In genomic region chr7:99863362-99863761, GRCm38 (mm10) we compare ENCODE assay signal across 8 mouse cellular contexts. TPM values are rescaled to one million over a fixed set of nuclear protein-coding genes. Genes with fewer than 3 reads are reported as not detected.
DNase-seq lines count a peak whose midpoint lies in the region; ATAC-seq and TF ChIP-seq lines count a peak whose summit lies in the region.

Gene Spcs2 (minus strand): TSS chr7:99863462.

- WGBS in bone marrow, adult 2 months = 30% methylated on average over 7 of the region's 7 CpGs
- 59% methylated on average over 7 of the region's 7 CpGs for WGBS in midbrain, embryonic 13.5 days

- H3K27me3 ChIP-seq in midbrain, embryonic 13.5 days = no peaks in the 10 kb centered on the region

- peaks cover 2% of the 10 kb centered on the region; the same call in 1 of the 2 replicates for H3K4me1 ChIP-seq in bone marrow, adult 2 months (ENCODE audit: control insufficient read depth, insufficient read depth, low read length)
- H3K4me1 ChIP-seq in midbrain, embryonic 13.5 days (replicated peaks) = peaks cover 14% of the 10 kb centered on the region

- no peak within 1 kb of the TSS for H3K4me3 ChIP-seq in bone marrow, adult 2 months (replicated peaks; ENCODE audit: control insufficient read depth, low read depth, low read length)
- H3K4me3 ChIP-seq in midbrain, embryonic 13.5 days (replicated peaks) = no peak within 1 kb of the TSS

- TF ChIP-seq POLR2A in bone marrow, adult 2 months (IDR thresholded peaks at IDR 0.05; ENCODE audit: borderline replicate concordance, control insufficient read depth, low read depth, low read length) = no peak

- no peaks in the 10 kb centered on the region for H3K9me3 ChIP-seq in midbrain, embryonic 13.5 days

- no peak within 1 kb of the TSS for H3K27ac ChIP-seq in bone marrow, adult 2 months (ENCODE audit: control insufficient read depth, insufficient read depth, low read depth, low read length, poor library complexity)
- H3K27ac ChIP-seq in midbrain, embryonic 13.5 days = no peak within 1 kb of the TSS

- no peak for ATAC-seq in midbrain, embryonic 13.5 days
- no peak for ATAC-seq in cerebellum, adult (ENCODE audit: insufficient number of reproducible peaks, low FRiP score, low TSS enrichment)

- DNase-seq in layer of hippocampus, adult 18-20 months (ENCODE audit: low spot score in 2 of 2) = no peak
- DNase-seq in layer of hippocampus, adult 9-10 months (ENCODE audit: low spot score) = no peak
- no peak for DNase-seq in gonadal fat pad, adult 2 months (ENCODE audit: low read depth)
- DNase-seq in layer of hippocampus, postnatal 10 days (ENCODE audit: low spot score in 2 of 2) = no peak
- DNase-seq in right cerebral cortex, adult 2 months (ENCODE audit: low spot score in 2 of 2) = no peak

- no peak within 1 kb of the TSS for H3K4me2 ChIP-seq in midbrain, embryonic 13.5 days (replicated peaks)

- H3K36me3 ChIP-seq in midbrain, embryonic 13.5 days = no peaks in the 10 kb centered on the region

- H3K9ac ChIP-seq in midbrain, embryonic 13.5 days (replicated peaks) = no peak within 1 kb of the TSS

- no peak for TF ChIP-seq CTCF in bone marrow, adult 2 months (IDR thresholded peaks at IDR 0.05; ENCODE audit: control insufficient read depth, insufficient read depth, low read length)

RNA-seq across cellular contexts. Expression of gene Spcs2, which starts in this region (rescaled TPM):
- 10 to 100 TPM; 97.3 to 99.4 TPM for total RNA-seq in layer of hippocampus, adult 18-20 months (2021)
- polyA plus RNA-seq in bone marrow, adult 2 months (2011; ENCODE audit: insufficient read depth, insufficient read length, low replicate concordance, missing spikeins) = 42.7 and 59.2 TPM in 2 replicates
- polyA plus RNA-seq in gonadal fat pad, adult 2 months (2012; rRNA removed) = 48.4 and 73.4 TPM in 2 replicates
- total RNA-seq in layer of hippocampus, postnatal 10 days (2021) = 10 to 100 TPM; 90.0 to 96.3 TPM
- 326 and 337 TPM in 2 replicates for polyA plus RNA-seq in midbrain, embryonic 13.5 days (2015; fragmentation: Nextera tagmentation; extraction: Ambion mirVana)
